Mouse (Mus musculus): ENCODE data around the gene Elmo1.
A peak's percentile ranks its signal among the peaks of the same experiment; 100 is the strongest.

The Elmo1 gene

GRCm38 (mm10) chr13:20090133-20090710 lies at the start of gene Elmo1:
TSS of gene Elmo1 (plus strand) at chr13:20090596.
- peak; percentile 53 for DNase-seq (ENCODE audit: low read depth, low spot score)

- peak; percentile 4 for DNase-seq (ENCODE audit: low read depth, low spot score)
These were observed 49.1 kb upstream of the Elmo1 start for GRCm38 (mm10) chr13:20041169-20041830.

- DNase-seq (ENCODE audit: low read depth, low spot score) = no peak
These were observed 47.5 kb upstream of the Elmo1 start for GRCm38 (mm10) chr13:20042856-20043255.

DNA sequence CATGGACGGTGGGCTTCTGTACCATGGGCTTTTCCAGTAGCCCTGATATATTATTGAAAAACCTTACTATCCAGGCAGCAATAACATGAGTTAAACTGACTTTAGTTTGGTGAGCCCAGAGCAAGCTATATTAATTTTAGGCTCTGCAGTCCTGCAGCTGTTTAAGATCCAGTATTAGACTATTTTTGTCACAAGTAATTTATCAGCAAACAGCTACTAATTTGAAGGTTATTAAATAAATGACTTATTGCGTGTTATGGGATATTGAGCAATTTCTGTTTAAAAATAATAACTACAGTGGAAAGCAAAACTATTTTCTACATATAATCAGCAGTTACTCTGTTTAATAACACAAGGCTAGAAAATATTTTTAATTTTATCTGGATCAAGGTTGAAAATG lies 45.0 kb upstream of the Elmo1 start:
- no peak for DNase-seq (ENCODE audit: low read depth, low spot score)

DNA sequence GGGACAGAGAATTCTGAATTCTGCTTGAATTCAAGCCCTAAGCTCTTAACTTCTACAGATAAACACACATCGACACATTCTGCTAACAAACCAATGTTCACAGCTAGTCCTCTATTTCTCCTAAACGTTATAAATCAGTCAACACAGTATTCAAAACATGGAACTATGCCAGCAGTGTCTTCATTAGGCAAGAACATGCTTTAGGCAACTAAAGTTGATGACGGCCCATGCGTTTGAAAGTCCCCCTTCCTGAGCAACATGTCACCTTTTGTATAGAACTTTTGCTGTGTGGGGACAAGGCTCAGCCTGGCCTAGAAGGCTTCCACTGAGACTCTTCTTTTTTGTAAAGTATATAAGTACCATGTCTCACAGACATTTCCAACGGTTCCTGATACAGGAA lies 44.6 kb upstream of the Elmo1 start:
- no peak for DNase-seq (ENCODE audit: low read depth, low spot score)

- DNase-seq (ENCODE audit: low read depth, low spot score) = no peak
These were observed 44.0 kb upstream of the Elmo1 start for GRCm38 (mm10) chr13:20046406-20046805.

DNA sequence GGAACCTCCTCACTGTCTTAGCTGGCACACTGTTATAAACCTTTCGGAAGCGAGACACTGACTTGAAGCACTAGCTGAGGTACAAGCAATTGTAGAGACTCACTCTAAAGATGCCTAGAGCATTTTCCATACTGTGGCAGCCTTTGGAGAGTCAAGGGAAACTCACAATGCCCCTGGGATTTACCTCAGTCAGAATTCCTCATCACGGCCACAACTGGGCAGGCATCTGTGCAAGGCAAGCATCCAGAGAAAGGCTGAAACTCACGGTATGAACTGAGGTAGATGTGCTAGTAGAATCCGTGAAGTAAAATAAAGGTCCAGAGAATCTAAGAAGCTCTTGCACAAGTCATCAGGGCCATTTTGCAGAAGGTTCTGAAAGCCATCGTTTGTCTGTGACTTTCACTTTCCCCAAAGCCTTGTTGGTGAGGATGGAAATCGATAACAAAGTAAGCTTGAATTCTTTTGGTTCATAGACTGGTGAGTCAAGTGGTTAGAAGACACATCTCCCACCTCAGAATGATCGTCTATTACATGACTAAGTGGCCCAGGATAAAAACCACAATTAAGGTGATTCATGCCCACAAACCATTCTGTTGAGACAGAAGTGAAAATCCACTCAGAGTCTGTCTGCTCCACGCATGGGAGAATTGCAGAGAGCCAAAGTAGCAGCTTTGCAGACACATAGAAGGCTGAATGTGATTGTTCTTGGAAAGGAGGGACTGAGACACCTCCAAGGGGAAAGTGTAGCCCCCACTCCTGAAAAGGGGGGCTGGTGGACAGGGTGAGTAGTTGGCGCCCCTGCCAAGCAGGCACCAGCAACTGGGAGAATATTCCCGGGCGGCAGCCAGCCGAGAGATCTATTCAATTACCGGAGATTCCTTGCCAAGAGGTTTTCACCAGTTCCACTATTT lies 42.2 kb upstream of the Elmo1 start:
- DNase-seq (ENCODE audit: low read depth, low spot score) = no peak

DNA sequence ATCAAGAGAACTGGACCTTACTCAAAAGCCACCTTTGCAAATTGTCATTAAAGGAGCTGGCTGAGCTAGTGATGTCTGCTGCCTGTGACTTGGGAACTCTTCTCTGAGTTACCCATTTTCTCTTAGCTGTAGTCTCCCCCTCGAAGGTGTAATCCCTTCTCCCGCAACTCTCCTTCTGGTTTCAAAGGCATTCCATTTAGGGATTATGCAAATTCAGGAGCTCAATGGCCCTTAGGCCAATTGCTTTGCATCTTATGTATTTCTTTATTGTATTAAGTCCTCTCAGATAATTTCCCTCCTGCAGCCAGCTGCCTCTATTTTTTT lies 41.6 kb upstream of the Elmo1 start:
- no peak for DNase-seq (ENCODE audit: low read depth, low spot score)

GRCm38 (mm10) chr13:20049654-20050053 lies 40.7 kb upstream of the Elmo1 start:
- no peak for DNase-seq (ENCODE audit: low read depth, low spot score)

- no peak for DNase-seq (ENCODE audit: low read depth, low spot score)
These were observed 40.2 kb upstream of the Elmo1 start for GRCm38 (mm10) chr13:20050149-20050548.

DNA sequence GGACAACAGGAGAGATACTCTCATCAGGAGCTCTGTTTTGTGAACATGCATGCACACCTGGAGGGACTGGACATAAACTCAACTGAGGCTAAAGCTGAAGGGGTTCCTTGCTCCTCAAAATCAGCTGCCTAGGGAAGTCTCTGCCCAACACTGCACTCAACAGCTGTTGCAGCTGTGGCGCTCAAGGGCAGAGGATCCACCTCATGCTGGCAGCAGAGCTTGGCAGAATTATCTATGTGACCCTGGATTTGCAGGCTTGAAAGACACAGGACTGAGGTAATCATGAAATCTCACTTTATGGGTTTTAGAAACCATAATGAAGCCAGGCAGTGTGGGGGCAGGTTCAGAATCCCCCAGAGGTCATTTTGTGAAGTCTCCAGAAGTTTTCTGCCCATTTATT lies 32.5 kb upstream of the Elmo1 start:
- no peak for DNase-seq (ENCODE audit: low read depth, low spot score)

DNA sequence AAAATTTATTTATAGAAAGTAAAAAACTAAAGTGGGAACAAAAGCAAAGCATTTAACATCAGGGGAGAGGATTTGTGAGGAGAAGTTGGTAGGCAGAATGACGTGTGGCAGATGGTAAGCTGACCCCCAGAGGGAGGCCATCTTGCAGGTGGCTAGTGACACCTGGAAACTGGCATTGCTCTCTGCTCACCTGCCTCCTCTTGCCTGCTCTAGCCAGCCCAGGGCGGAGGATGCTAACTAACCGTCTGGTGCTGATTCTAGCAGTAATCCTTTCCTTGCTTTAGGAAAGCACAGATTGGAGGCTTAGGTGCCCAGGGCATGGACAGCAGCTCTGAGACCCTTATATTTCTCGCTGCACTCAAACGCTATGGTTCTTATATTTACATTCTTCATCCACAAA lies 29.4 kb upstream of the Elmo1 start:
- no peak for DNase-seq (ENCODE audit: low read depth, low spot score)

DNA sequence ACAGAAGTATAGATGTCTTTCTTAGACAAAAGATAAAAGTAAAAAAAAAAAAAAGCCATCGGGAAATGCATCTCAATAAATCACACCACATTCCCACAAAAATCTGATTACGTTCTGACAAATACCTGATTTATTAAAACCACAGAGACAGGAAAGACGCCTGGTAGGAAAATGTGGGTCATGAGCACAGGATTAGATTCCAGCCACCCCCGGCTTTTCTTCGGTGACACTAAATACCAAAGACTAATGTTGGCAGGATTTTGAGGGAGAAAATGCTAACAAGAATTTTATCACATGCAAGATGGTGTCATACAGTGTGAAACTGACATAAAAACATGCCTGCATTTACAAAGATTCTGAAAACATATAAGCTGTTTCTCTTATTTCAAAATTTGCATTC lies 27.1 kb upstream of the Elmo1 start:
- no peak for DNase-seq (ENCODE audit: low read depth, low spot score)

- DNase-seq (ENCODE audit: low read depth, low spot score) = no peak
These were observed 18.4 kb upstream of the Elmo1 start for GRCm38 (mm10) chr13:20072043-20072442.

DNA sequence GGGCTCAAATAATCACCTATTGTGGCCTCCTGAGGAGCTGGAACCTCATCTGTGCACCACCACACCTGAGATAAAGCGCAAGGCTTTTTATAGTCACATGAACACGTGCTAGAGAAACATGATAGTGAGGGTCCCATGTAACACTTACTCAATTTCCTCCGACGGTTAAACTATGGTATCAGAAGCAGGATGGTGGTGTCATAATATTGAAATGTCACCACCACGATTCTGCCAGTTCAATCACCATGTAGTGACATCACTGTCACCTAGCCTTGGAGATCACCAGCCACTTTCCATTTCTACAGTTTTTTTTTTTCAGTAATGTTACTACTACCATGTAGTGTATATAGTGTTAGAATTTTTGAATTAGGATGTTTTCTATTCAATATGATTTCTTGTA lies 17.4 kb upstream of the Elmo1 start:
- no peak for DNase-seq (ENCODE audit: low read depth, low spot score)

DNA sequence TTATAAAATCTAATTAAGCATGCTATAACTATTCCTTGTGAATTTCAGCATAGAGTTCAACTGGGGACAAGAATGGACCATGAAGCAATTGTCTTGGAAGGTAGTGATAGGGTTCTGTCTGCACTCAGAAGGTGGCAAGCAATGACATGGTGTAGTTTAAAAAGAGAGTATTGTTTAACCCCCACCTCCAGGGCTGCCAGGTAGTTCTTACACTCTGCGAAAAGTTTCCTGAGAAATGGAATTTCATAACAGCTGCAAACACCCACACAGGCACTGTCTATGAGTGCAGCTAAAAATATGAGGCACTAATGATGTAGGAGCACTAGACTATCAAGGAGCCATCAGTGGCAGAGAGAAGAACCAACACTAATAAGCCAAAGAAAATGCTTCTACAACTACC lies 13.9 kb upstream of the Elmo1 start:
- DNase-seq (ENCODE audit: low read depth, low spot score) = no peak

DNA sequence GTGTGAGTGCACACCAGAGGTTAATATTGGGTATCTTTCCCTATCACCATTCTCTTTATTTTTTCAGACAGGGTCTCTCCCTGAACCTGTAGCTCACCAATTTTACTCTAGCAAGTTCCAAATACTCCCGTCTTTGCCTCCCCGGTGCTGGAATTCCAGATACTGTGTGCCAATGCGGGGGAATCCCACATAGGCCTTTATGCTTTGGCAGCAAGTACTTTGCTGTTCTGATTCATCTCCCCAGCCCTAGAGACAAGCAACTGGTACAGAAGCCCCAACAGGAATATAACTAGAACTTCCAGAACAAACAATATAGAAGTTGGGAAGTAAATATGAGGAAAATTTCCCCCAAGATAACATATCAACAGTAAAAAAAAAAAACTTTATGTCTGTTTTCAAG lies 13.2 kb upstream of the Elmo1 start:
- DNase-seq (ENCODE audit: low read depth, low spot score) = no peak

DNA sequence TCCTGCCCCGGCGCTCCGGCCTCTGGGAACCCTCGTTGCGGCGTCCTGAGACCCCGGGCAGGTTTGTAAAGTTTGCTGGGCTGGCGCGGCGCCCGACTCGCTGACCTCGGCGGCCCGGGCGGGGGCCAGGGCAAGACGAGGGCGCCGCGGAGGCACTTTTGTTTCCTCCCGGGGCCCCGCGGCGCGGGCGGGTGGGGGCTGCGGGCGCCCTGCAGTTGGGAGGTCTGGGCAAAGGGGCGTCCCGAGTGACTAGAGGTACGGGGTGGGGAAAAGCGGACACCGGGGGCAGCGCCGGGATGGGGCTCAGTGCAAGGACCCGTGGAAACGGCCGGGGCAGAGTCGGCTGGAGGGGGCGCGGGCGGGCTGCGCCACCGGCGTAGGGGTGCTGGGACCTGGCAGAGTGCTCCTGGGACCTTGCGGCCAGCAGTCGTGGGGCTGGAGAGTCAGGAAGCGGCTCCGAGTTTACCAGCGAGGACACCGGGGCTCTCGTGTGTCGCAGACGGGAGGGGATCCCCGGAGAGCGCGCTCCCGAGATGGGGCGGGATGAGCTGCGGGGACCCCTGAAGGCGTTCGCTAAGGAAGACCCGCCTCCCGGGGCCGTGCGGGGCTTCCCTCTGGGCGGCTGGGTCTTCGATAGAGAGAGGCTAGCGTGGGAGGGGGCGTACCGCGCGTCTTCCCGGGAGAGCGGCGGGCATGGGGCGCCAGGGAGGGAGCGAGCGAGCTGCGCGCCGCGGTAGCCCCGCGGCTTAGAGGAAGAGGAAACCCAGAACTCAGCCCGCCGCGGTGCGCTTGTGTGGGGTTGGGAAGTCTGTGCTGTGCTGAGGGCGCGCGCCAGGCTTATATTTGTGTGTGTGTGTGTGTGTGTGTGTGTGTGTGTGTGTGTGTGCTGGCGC lies 561 bp downstream of the Elmo1 start:
- peak; percentile 35 for DNase-seq (ENCODE audit: low read depth, low spot score)

GRCm38 (mm10) chr13:20091604-20091926 lies 1.2 kb downstream of the Elmo1 start:
- no peak for DNase-seq (ENCODE audit: low read depth, low spot score)

- DNase-seq (ENCODE audit: low read depth, low spot score) = no peak
These were observed 1.9 kb downstream of the Elmo1 start for GRCm38 (mm10) chr13:20092301-20092700.

DNA sequence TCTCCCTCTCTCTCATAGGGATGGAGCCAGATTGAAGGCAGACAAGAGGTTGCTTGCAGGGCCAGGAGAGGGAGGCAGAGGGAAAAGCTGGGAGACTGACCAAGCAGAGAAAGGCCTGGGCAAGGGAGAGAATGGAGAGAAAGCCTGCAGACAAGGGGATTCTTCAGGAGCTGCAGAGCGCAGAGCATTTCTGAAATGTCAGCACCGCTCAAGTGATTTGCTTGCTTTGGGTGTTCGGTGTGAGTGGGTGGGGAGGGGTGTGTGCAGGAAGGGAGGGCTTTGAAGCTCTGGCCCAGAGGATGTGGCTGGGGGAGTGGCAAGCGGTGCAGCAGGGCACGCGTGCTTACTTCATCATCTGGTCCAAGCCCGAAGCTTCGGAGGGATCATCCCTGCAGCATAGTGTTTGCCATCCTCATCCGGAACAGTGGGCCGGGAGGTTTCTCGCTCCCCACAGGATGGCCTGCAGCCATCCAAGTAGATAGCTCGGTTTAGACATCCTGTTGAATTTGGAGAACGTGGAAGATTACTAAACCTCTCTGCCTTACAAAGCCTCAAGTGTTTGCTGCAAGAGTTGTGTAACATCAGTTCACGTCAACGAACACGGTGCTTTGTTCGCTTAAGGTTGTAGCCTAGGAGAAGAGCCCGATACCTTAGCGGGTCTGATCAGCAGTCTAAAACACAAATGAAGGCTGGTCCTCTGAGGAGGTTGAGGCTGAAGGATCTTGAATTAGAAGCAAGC lies 3.1 kb downstream of the Elmo1 start:
- no peak for DNase-seq (ENCODE audit: low read depth, low spot score)

All from embryo, embryonic 11.5 days (tissue).